Mouse (Mus musculus): Measurements from ENCODE around the gene Tdo2.

Gene Tdo2

DNA sequence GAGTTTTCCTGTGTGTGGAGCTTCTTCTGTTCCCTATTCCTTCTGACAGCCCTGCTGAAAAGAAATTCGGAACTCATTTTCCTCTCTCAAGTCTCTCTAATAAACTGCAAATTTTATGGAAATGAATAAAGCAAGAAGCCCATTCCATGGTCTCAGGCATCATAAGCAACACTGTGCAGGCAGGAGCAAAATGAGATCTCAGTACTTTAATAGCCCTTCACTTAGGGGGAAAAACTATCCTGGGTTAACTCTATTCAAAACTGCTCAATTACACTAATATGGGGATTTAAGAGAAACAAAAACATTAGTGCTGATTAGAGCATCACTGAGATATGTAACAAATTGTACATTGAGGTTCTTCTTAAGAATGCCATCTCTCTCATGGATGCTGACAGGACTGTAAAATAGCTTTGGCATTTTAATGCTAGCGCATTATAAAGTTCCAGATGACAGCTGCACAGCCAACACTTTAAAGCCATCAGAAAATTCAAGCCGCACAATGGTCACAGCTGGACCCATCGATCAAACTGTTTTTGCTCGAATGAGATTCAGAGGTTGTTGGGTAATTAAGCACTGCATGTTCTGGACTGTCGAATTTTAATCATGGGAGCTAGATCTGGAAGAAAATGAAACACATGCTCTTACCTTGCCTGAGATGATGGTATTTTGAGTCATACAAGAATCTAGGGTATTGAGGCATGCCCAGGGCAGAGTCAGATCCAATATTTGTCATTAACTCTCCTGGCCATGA, 65.5 kb downstream of the Tdo2 start:
- in situ Hi-C loops (cut with MboI; ENCODE audit: low pct_unique_long_range_greater_than_20kb in 1 of 2, low sequenced_read_pairs in 2 of 2, unreplicated experiment in 1 of 2): no loop called here
